Mouse (Mus musculus) urinary bladder, adult 18-20 months (tissue): Measurements from ENCODE around the gene Hs3st2.

Experiments
- DNase-seq, 2 experiments: peaks; one replicate each; pipeline ENCODE4 v3.0.0; 2022; ENCODE audit warnings: low spot score in 2 of 2, mixed read lengths in 2 of 2

Hs3st2 gene

GRCm38 (mm10) chr7:121458075-121458474, 66.4 kb downstream of the Hs3st2 start:
- no peak for DNase-seq

GRCm38 (mm10) chr7:121460626-121461025, 69.0 kb downstream of the Hs3st2 start:
- no peak for DNase-seq

DNA sequence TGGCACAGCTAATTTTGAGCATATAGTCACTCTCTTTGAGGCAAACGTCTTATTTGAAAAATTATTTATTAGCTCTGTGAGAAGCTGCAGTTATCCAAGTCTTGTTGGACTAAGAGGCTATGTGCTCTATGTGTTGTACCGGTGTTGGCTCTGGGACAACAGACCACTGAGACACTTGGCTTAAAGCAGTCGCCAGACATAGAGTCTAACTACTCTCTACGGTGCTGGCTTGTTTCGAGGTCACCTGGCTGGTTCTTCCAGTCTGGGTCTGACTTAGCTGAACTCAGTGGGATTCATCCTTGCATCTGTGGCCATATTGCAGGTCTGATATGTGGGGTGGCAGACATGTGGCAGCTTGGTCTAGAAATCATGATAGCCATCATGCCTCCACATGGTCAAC, 72.8 kb downstream of the Hs3st2 start:
- no peak for DNase-seq

DNA sequence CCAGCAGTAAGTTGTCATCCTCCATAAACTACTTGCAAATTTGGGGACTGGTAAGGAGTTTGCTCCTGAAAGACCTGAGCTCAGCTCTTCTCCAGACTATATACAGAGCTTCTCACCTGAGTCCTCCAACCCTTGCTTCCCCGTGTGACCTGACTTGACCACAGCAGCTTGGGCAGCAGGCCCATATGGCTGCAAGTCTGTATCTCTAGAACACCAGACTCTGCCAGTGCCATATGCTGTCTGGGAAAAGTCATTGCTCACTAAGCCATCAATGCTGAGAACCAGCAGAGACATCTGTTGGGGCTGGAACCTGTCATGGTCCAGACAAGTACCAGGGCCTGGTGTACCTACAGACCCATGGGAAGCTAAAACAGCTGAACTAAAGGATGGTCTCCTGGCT, 73.5 kb downstream of the Hs3st2 start:
- no peak for DNase-seq

- no peak for DNase-seq
Observed at GRCm38 (mm10) chr7:121466331-121466730, 74.7 kb downstream of the Hs3st2 start.

GRCm38 (mm10) chr7:121469435-121469834, 77.8 kb downstream of the Hs3st2 start:
- DNase-seq: no peak

GRCm38 (mm10) chr7:121478302-121478701, 86.6 kb downstream of the Hs3st2 start:
- no peak for DNase-seq

DNA sequence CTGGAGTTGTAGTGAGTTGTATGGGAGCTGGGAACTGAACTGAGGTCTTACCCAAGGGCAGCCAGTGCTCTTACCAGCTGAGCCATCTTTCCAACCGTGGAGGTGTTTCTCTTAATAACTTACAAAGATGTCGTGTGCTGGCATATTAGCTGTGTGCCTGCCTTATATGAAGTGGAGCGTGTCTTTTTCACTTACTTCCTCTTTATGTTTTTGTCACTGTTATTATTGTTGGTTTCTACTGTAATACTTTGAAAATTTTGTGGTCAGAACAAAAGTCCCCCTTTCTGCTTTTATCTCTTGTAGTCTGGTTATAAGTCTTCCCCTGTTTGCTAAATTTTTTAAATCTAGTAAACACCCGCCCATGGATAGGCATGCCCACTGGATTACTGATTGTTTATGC, 88.4 kb downstream of the Hs3st2 start:
- DNase-seq: no peak

DNA sequence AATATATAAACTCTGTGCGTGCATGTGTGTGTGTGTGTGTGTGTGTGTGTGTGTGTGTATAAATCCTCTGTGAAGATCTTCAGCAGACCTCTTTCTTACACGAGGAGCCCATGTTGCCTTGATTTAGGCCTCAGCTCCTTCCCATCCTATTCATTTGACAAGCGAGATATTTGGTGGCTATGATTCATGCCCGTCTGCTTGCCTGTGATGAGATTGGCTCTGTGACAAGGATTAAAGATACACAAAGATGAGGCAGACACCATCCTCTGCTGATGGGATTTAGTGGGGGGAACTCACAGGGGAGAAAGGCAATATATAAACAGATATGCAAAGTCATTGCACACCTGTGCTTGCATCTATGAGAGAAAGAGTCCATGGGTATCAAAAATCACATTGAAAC, 92.9 kb downstream of the Hs3st2 start:
- no peak for DNase-seq

- no peak for DNase-seq
Observed at GRCm38 (mm10) chr7:121485266-121485665, 93.6 kb downstream of the Hs3st2 start.

DNA sequence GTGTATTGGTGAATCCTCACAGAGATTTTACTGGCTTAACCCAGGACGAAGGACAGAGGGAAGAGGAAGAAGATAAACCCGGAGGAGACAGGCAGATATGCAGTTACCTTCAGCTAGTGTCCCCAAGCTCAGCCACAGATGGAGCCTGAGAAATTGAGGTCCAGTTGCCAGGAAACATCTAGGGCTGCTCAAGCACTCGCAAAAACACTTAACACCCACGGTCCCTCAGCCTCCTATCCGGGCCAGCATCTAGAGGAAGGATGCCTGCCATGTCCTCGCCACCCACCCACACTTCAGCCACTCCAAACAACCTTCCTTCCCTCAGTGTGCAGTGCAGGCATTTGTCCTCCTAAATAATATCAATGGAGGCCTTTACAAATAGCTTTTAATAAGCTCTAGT, 95.6 kb downstream of the Hs3st2 start:
- no peak for DNase-seq

GRCm38 (mm10) chr7:121489401-121489800, 97.7 kb downstream of the Hs3st2 start:
- no peak for DNase-seq

- DNase-seq: no peak
Observed at GRCm38 (mm10) chr7:121491455-121492005, 99.9 kb downstream of the Hs3st2 start.

GRCm38 (mm10) chr7:121500516-121500915, 108.9 kb downstream of the Hs3st2 start:
- DNase-seq: no peak

GRCm38 (mm10) chr7:121501666-121502065, 110.0 kb downstream of the Hs3st2 start:
- no peak for DNase-seq

DNA sequence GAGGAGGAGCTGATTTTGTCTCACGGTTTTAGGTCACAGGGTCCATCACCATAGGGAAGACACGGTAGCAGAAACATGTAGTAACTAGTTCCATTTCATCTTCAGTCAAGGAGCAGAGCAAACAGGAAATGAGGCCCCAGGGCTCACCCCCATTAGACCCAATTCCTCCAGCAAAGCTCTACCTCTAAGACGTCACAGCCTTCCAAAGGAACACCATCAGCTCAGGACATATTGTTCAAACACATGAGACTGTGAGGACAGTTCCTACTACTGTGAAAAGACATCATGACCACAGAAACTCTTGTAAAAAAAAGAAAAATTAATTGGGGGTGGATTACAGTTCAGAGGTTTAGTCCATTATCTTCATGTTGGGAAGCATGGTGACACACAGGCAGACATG, 125.1 kb downstream of the Hs3st2 start:
- DNase-seq: no peak

DNA sequence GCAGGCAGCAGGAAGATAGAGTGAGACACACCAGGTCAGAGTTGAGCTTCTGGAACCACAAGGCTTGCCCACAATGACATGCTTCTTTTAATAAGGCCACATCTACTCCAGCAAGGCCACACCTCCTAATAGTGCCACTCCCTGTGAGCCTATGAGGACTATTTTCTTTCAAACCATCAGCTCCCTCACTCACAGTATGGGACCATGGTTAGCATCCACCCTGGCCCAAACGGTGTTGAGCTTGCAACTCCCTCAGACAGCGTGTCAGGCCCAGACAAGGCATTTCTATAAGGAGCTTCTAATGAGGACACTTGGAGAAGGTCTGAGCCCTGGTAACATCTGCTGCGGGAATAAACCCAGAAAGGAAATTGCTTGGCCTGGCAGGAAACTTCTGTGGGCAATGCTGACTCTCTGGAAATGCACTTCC, 125.5 kb downstream of the Hs3st2 start:
- DNase-seq: no peak

DNA sequence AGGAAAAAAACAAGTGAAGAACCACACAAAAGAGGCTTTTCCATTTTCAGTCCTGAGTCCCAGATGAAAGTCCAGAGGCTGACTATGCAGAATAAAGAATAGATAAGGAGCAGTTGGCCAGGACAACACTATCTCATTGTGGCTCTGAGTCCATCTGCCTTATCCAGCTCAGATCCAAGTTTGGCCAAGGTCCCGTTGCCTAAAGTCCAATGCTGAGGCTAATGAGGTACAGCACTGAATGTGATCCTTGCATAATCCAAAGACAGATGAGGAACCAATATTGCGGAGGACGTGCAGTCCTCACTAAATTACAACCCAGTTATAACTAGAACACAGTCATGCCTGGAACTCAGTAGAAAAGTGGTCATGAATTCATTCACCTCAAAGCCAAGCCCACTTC, 130.5 kb downstream of the Hs3st2 start:
- no peak for DNase-seq

GRCm38 (mm10) chr7:121529023-121529422, 137.4 kb downstream of the Hs3st2 start:
- DNase-seq: no peak

GRCm38 (mm10) chr7:121533639-121534038, 142.0 kb downstream of the Hs3st2 start:
- DNase-seq: no peak

DNA sequence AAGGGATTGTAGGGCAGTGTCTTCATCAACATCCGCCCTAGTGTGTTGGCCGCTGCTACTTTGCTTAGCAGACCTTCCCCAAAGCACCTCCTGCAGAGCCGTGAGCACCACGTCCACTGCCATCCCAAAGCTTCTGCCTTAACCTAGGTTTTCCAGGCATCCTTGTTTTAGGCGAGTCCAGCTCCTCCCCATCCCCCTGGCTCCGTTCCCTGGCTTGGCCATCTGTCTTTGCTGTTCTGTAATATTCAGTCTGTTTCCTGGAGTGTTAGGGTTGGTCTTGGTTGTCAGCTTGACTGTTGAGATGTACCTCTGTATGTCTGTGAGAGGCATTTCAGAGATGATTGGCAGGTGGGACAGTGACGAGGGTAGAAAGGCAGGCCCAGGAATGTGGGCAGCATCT, 142.7 kb downstream of the Hs3st2 start:
- DNase-seq: no peak

- DNase-seq: no peak
Observed at GRCm38 (mm10) chr7:121535987-121536386, 144.3 kb downstream of the Hs3st2 start.

DNA sequence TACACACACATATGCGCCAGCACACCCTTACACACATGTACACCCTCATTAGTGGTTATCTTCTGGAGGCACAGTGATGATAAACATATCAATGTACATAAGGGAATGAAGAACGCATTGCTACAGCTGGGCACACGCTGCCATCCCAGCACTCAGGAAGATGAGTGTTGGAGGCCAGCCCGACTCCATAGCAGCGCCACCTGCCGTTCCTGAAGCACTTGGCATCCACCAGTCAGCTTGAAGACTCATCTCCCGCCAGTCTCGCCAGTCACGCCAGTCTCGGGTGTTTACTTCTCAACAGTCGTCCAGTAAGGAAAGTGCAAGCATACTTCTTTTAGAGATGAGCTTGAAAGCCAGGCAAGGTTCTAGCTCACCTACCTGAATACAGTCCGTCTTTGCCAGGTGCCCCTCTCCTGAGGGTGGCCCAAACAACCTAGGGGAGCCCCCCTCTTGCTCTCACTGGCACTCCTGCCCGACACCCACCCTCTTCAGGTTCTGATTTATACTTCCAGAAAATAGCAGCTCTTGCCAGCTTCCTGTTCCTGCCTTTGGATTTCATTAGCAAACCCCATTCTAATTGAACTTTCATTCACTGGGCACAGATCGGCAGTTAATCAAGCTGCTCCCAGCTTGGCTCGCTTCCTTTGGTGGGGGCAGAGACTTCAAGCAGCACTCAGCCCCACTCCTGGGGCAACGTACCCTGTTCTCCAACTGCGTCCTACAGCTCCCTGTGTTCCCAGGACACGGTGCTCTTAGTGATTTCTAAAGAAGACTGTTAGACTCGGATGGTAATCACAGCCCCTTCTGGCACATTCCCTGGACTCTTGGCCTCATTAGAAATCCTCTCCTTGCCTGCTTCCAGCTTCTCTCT, 148.0 kb downstream of the Hs3st2 start:
- no peak for DNase-seq
